Mouse (Mus musculus): Measurements from ENCODE around the gene Lrp1. TPM values are rescaled to one million over a fixed set of nuclear protein-coding genes. Genes with fewer than 3 reads are reported as not detected.
A peak's percentile ranks its signal among the peaks of the same experiment; 100 is the strongest.
"Not testable (repeated sequence)": the region's sequence is repeated elsewhere in the genome, so short reads cannot be mapped to it uniquely, and the experiment has no call there.

Gene Lrp1
- polyA plus RNA-seq, 1 experiment, result 57.8 TPM

GRCm38 (mm10) chr10:127661291-127661914, 40.5 kb upstream of the Lrp1 start:
- peak overlapping the region; percentile 78 for H3K27ac ChIP-seq (ENCODE audit: insufficient read depth, low read depth, low read length)
- H3K4me1 ChIP-seq (ENCODE audit: control insufficient read depth, insufficient read depth, low read length), result peaks cover 27% of the 10 kb centered on the region
- peak overlapping the region; percentile 19 for H3K4me3 ChIP-seq (ENCODE audit: insufficient read depth, low read depth, low read length)
- 18% methylated on average over 14 of the region's 14 CpGs for WGBS
- no peaks in the 10 kb centered on the region for H3K27me3 ChIP-seq (replicated peaks; ENCODE audit: control insufficient read depth, insufficient read depth, low read length)
- H3K36me3 ChIP-seq (ENCODE audit: control insufficient read depth, insufficient read depth, low read length), result no peaks in the 10 kb centered on the region
- DNase-seq, result peak; percentile 72
- TF ChIP-seq POLR2A (IDR thresholded peaks at IDR 0.05; ENCODE audit: low read depth, low read length), result no peak

DNA sequence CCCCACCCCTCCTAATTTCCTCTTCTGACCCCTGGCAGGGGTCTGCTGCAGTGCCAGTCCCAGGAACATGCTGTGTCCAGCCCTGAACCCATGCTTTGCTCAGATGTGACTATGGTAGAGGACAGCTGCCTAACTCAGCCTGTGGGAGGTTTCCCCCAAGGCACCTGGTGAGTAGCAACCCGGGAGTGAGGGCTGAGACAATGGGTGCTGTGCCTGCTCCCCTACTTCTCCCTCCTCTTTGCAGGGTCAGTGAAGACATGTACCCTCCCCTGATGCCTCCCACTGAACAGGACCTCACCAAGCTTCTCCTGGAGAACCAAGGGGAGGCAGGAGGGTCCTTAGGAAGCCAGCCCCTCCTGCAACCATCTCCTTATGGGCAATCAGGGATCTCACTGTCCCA, 38.6 kb upstream of the Lrp1 start:
- peaks cover 3% of the 10 kb centered on the region; the same call in 1 of the 2 replicates for H3K36me3 ChIP-seq (ENCODE audit: control insufficient read depth, insufficient read depth, low read length)
- H3K27me3 ChIP-seq (replicated peaks; ENCODE audit: control insufficient read depth, insufficient read depth, low read length), result no peaks in the 10 kb centered on the region
- no peak overlapping the region for H3K4me3 ChIP-seq (ENCODE audit: insufficient read depth, low read depth, low read length)
- DNase-seq, result no peak
- H3K4me1 ChIP-seq (ENCODE audit: control insufficient read depth, insufficient read depth, low read length), result peaks cover 20% of the 10 kb centered on the region
- 32% methylated on average over 1 of the region's 1 CpGs for WGBS
- no peak overlapping the region for H3K27ac ChIP-seq (ENCODE audit: insufficient read depth, low read depth, low read length)
- TF ChIP-seq CTCF (conservative IDR thresholded peaks at IDR 0.05; ENCODE audit: insufficient read depth, insufficient read length, low read depth, low read length) (no peak), POLR2A (IDR thresholded peaks at IDR 0.05; ENCODE audit: low read depth, low read length) (no peak)

- Histone ChIP-seq H3K27ac (ENCODE audit: insufficient read depth, low read depth, low read length) (no peak overlapping the region), H3K36me3 (ENCODE audit: control insufficient read depth, insufficient read depth, low read length) (peaks cover 3% of the 10 kb centered on the region; the same call in 1 of the 2 replicates), H3K27me3 (replicated peaks; ENCODE audit: control insufficient read depth, insufficient read depth, low read length) (no peaks in the 10 kb centered on the region), H3K4me1 (ENCODE audit: control insufficient read depth, insufficient read depth, low read length) (peaks cover 20% of the 10 kb centered on the region), H3K4me3 (ENCODE audit: insufficient read depth, low read depth, low read length) (no peak overlapping the region)
- TF ChIP-seq POLR2A (IDR thresholded peaks at IDR 0.05; ENCODE audit: low read depth, low read length) (no peak), CTCF (conservative IDR thresholded peaks at IDR 0.05; ENCODE audit: insufficient read depth, insufficient read length, low read depth, low read length) (no peak)
- peak; percentile 53 for DNase-seq
- 27% methylated on average over 6 of the region's 6 CpGs for WGBS
Measured at GRCm38 (mm10) chr10:127658076-127658475, 37.1 kb upstream of the Lrp1 start.

- not testable (repeated sequence) for H3K4me3 ChIP-seq (ENCODE audit: insufficient read depth, low read depth, low read length); H3K36me3 ChIP-seq (ENCODE audit: control insufficient read depth, insufficient read depth, low read length); H3K27me3 ChIP-seq (replicated peaks; ENCODE audit: control insufficient read depth, insufficient read depth, low read length); DNase-seq; H3K27ac ChIP-seq (ENCODE audit: insufficient read depth, low read depth, low read length)
- H3K4me1 ChIP-seq (ENCODE audit: control insufficient read depth, insufficient read depth, low read length), result peaks cover 15% of the 10 kb centered on the region
- 76% methylated on average over 6 of the region's 6 CpGs for WGBS
Measured at GRCm38 (mm10) chr10:127657617-127658016, 36.7 kb upstream of the Lrp1 start.

DNA sequence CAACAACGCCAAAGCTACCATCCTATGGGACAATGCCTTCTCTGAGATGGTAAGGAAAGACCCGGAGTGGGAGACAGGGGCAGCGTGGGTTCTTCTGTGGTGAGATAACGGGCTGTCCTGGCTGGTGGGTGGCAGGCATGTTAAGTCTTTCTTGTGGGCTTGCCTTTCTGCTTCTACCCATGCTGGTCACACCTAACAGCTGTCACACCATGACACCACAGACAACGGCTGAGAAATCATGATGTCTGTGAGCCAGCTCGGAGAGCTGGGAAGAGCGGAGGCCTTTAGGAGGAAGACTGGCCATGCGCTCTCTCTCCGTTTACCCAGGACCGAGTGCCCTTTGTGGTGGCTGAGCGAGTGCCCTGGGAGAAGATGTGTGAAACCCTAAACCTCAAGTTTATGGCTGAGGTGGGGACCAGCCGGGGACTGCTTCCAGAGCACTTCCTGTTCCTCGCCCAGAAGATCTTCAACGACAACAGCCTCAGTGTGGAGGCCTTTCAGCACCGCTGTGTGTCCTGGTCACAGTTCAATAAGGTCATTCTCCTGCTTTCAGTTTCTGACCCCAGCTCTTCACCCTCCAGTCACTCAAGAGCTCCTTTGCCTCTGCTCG, 34.1 kb upstream of the Lrp1 start:
- peaks cover 3% of the 10 kb centered on the region; the same call in 1 of the 2 replicates for H3K36me3 ChIP-seq (ENCODE audit: control insufficient read depth, insufficient read depth, low read length)

DNA sequence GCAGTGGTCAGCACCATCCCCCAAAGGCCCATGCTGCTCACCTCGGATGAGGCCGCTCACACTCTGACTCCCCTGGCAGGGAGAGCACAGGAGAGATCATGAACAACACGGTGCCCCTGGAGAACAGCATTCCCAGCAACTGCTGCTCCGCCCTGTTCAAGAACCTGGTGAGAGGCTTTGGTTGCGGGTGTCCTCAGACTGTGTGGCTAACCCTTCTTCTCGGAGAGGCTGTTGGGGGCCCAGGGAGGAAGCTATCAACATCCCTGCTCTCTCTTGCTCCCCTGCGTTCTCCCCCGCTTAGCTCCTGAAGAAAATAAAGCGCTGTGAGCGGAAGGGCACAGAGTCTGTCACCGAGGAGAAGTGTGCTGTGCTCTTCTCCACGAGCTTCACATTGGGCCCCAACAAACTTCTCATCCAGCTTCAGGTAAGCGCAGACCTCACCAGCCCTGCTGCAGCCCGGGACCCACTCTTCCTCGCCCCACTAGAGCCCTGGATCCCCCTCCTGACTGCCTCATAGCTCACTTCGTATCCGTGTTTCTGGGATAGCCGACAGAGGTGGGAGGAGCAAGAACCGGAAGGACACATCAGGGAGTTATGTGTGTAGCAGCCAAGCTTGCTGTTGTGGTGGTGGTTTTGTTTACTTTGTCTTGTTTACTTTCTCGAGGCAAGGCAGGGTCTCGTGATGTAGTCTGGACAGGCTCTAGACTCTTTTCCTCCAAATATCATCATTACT, 32.1 kb upstream of the Lrp1 start:
- peaks cover 3% of the 10 kb centered on the region; the same call in 1 of the 2 replicates for H3K36me3 ChIP-seq (ENCODE audit: control insufficient read depth, insufficient read depth, low read length)
- DNase-seq, result peak; percentile 36
- peaks cover 3% of the 10 kb centered on the region; the same call in 1 of the 2 replicates for H3K4me1 ChIP-seq (ENCODE audit: control insufficient read depth, insufficient read depth, low read length)
- peak overlapping the region; percentile 46; the same call in 1 of the 2 replicates for H3K27ac ChIP-seq (ENCODE audit: insufficient read depth, low read depth, low read length)
- no peak overlapping the region; the same call in 1 of the 2 replicates for H3K4me3 ChIP-seq (ENCODE audit: insufficient read depth, low read depth, low read length)
- TF ChIP-seq POLR2A (IDR thresholded peaks at IDR 0.05; ENCODE audit: low read depth, low read length) (no peak), CTCF (conservative IDR thresholded peaks at IDR 0.05; ENCODE audit: insufficient read depth, insufficient read length, low read depth, low read length) (no peak)
- WGBS, result 56% methylated on average over 21 of the region's 21 CpGs
- no peaks in the 10 kb centered on the region for H3K27me3 ChIP-seq (replicated peaks; ENCODE audit: control insufficient read depth, insufficient read depth, low read length)

More for the DNA sequence above, 34.1 kb upstream of the Lrp1 start:
- Histone ChIP-seq H3K4me3 (ENCODE audit: insufficient read depth, low read depth, low read length) (no peak overlapping the region), H3K27me3 (replicated peaks; ENCODE audit: control insufficient read depth, insufficient read depth, low read length) (no peaks in the 10 kb centered on the region), H3K4me1 (ENCODE audit: control insufficient read depth, insufficient read depth, low read length) (peaks cover 4% of the 10 kb centered on the region; the same call in 1 of the 2 replicates), H3K27ac (ENCODE audit: insufficient read depth, low read depth, low read length) (no peak overlapping the region)
- DNase-seq, result no peak
- no peak for TF ChIP-seq POLR2A (IDR thresholded peaks at IDR 0.05; ENCODE audit: low read depth, low read length)
- no peak for TF ChIP-seq CTCF (conservative IDR thresholded peaks at IDR 0.05; ENCODE audit: insufficient read depth, insufficient read length, low read depth, low read length)
- 68% methylated on average over 16 of the region's 16 CpGs for WGBS

DNA sequence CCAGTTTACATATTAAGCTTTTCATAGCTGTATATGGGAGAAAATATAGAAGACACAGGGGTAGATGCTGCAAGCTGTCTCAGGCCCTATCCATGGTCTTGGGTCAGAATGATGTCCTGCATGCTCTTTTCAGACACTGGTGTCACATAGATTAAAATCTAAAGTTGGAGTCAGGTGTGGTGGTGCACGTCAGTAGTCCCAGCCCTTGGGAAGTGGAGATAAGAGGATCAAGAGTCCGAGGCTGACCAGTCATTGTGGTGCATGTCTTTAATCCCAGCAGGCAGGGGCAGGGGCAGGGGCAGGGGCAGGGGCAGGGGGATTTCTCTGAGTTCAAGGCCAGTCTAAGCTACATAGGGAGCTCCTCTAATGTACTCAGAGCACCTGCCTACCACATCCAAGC, 24.8 kb upstream of the Lrp1 start:
- Histone ChIP-seq H3K4me1 (ENCODE audit: control insufficient read depth, insufficient read depth, low read length) (peaks cover 9% of the 10 kb centered on the region; the same call in 1 of the 2 replicates), H3K27me3 (replicated peaks; ENCODE audit: control insufficient read depth, insufficient read depth, low read length) (no peaks in the 10 kb centered on the region), H3K36me3 (ENCODE audit: control insufficient read depth, insufficient read depth, low read length) (no peaks in the 10 kb centered on the region), H3K27ac (ENCODE audit: insufficient read depth, low read depth, low read length) (no peak overlapping the region), H3K4me3 (ENCODE audit: insufficient read depth, low read depth, low read length) (no peak overlapping the region)
- TF ChIP-seq CTCF (conservative IDR thresholded peaks at IDR 0.05; ENCODE audit: insufficient read depth, insufficient read length, low read depth, low read length) (no peak), POLR2A (IDR thresholded peaks at IDR 0.05; ENCODE audit: low read depth, low read length) (no peak)
- no peak for DNase-seq
- 87% methylated on average over 2 of the region's 2 CpGs for WGBS

Data from kidney, adult 2 months (tissue).